Mouse (Mus musculus) ES-Bruce4 (cell line): ENCODE data around the gene Mtch2.

Source experiments
- CTCF ChIP-seq: IDR thresholded peaks from one replicate; pipeline ENCODE4 v1.8.1; 2011; ENCODE audit warnings: low read depth, low read length
- EP300 ChIP-seq: IDR thresholded peaks from 2 replicates; pipeline ENCODE4 v1.6.1; 2011; ENCODE audit warnings: low read depth, low read length; ENCODE audit not compliant: insufficient read depth
- POLR2A ChIP-seq: IDR thresholded peaks from one replicate; pipeline ENCODE4 v1.8.1; 2011; ENCODE audit warnings: low read length; ENCODE audit not compliant: insufficient read depth

GRCm38 (mm10) chr2:90870136-90870601, 23.2 kb downstream of the Mtch2 start:
- TF ChIP-seq POLR2A, result no peak
- TF ChIP-seq CTCF, result no peak
- no peak for TF ChIP-seq EP300
